Mouse (Mus musculus) heart, embryonic 14.5 days (tissue): ENCODE measurements at regions not wholly inside any gene's neighbourhood (a gene's known extent, or its start where the extent isn't known, plus 50 kb on each side); places are given as distances from the start of the nearest gene placed in this dataset.
A peak's percentile ranks its signal among the peaks of the same experiment; 100 is the strongest.

Experiments used
- ATAC-seq: fragments of 200-750 bp; cut with Nextera tagmentation; 2 replicates; pipeline ENCODE4 v1.8.0; 2017; ENCODE audit warnings: low read depth, moderate TSS enrichment; ENCODE audit not compliant: insufficient number of reproducible peaks, insufficient read depth, low FRiP score
- H3K27ac ChIP-seq, 2 experiments: fragments of 200-500 bp in 1 of 2; fragments of 300-500 bp in 1 of 2; sonication (generic) in 1 of 2; replicated peaks in 1 of 2; 2 replicates each; pipeline ENCODE4 v1.5.1; 2012 to 2014; ENCODE audit warnings: low read depth in 2 of 2, low read length in 2 of 2, control low read depth in 1 of 2, mild to moderate bottlenecking in 1 of 2, mixed read lengths in 1 of 2; ENCODE audit not compliant: control insufficient read depth in 1 of 2, insufficient read depth in 1 of 2
- H3K27me3 ChIP-seq: fragments of 300-500 bp; sonication (generic); 2 replicates; pipeline ENCODE4 v1.6.1; 2014; ENCODE audit warnings: mild to moderate bottlenecking, low read length, control low read depth; ENCODE audit not compliant: control insufficient read depth, insufficient read depth
- H3K36me3 ChIP-seq: fragments of 300-500 bp; sonication (generic); 2 replicates; pipeline ENCODE4 v1.6.1; 2014; ENCODE audit warnings: mild to moderate bottlenecking, control low read depth, low read length, mixed read lengths; ENCODE audit not compliant: control insufficient read depth, insufficient read depth
- H3K4me1 ChIP-seq, 2 experiments: fragments of 200-500 bp in 1 of 2; fragments of 300-500 bp in 1 of 2; sonication (generic) in 1 of 2; 2 replicates each; pipeline ENCODE4 v1.6.1; 2012 to 2014; ENCODE audit warnings: low read length in 2 of 2, control low read depth in 1 of 2, mixed read lengths in 1 of 2; ENCODE audit not compliant: control insufficient read depth in 2 of 2, insufficient read depth in 2 of 2
- H3K4me2 ChIP-seq: fragments of 300-500 bp; sonication (generic); 2 replicates; pipeline ENCODE4 v1.6.1; 2014; ENCODE audit warnings: mild to moderate bottlenecking, low read length
- H3K4me3 ChIP-seq, 2 experiments: fragments of 200-500 bp in 1 of 2; fragments of 300-500 bp in 1 of 2; sonication (generic) in 1 of 2; 2 replicates each; pipeline ENCODE4 v1.5.1; 2012 to 2014; ENCODE audit warnings: low read length in 2 of 2, mild to moderate bottlenecking in 2 of 2, control low read depth in 1 of 2, low read depth in 1 of 2, moderate library complexity in 1 of 2; ENCODE audit not compliant: control insufficient read depth in 1 of 2, insufficient read depth in 1 of 2
- H3K9ac ChIP-seq: fragments of 300-500 bp; sonication (generic); 2 replicates; pipeline ENCODE4 v1.6.1; 2014; ENCODE audit warnings: mild to moderate bottlenecking, low read length
- H3K9me3 ChIP-seq: fragments of 300-500 bp; sonication (generic); 2 replicates; pipeline ENCODE4 v1.6.1; 2016; ENCODE audit warnings: low read length, control low read depth; ENCODE audit not compliant: control insufficient read depth
- WGBS: fragments of 180-500 bp; shearing (Covaris S2); extraction: QIAGEN DNeasy Blood & Tissue Kit; methylation state at CpG from one replicate; pipeline ENCODE4 v1.1.7; 2014; 5-methylcytosine and 5-hydroxymethylcytosine counted together

GRCm38 (mm10) chr9:88270836-88271235 lies 56.2 kb upstream of the Nt5e start:
- 65% methylated on average over 1 of the region's 1 CpGs for WGBS

GRCm38 (mm10) chr9:88273304-88273703 lies 53.7 kb upstream of the Nt5e start:
- 0 out of 2 replicates have a peak, but pooled peaks cover 3% of the 10 kb centered on the region for H3K9me3 ChIP-seq
- no peak overlapping the region for H3K4me3 ChIP-seq
- WGBS = 72% methylated on average over 4 of the region's 4 CpGs
- peaks cover 16 to 33% of the 10 kb centered on the region in 2 experiments for H3K4me1 ChIP-seq
- peak overlapping the region in 1 of 2 experiments; percentile 54; a peak in 3 of 4 replicates for H3K27ac ChIP-seq
- H3K27me3 ChIP-seq = no peaks in the 10 kb centered on the region
- ATAC-seq = no peak
- H3K4me2 ChIP-seq = no peak overlapping the region
- no peak overlapping the region for H3K9ac ChIP-seq
- H3K36me3 ChIP-seq = no peaks in the 10 kb centered on the region

More at GRCm38 (mm10) chr9:88270836-88271235, 56.2 kb upstream of the Nt5e start:
- no peak for ATAC-seq
- Histone ChIP-seq H3K4me3 (no peak overlapping the region), H3K4me2 (no peak overlapping the region), H3K4me1 (peaks cover 10 to 19% of the 10 kb centered on the region in 2 experiments), H3K36me3 (no peaks in the 10 kb centered on the region), H3K9me3 (0 out of 2 replicates have a peak, but pooled peaks cover 3% of the 10 kb centered on the region), H3K27ac (no peak overlapping the region), H3K27me3 (no peaks in the 10 kb centered on the region), H3K9ac (no peak overlapping the region)

DNA sequence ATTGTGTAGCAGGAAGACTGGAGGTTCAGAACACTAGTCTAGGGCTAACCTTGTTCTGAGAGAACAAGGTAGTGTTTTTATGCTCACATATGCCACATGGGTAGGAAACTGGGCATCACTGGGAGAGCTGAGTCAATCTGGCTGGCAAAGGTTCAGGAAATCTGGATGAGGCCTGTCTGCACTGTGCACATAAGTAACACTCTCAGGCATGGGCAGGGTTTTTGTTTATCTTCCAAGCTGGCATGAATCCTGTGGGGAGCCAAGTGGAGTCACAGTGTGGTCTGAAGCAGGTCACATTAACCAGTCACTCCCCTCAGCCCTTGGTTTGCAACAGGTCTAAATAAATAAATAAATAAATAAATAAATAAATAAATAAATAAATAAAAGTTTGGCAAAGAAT lies 53.0 kb upstream of the Nt5e start:
- no peaks in the 10 kb centered on the region for H3K36me3 ChIP-seq
- 0 out of 2 replicates have a peak, but pooled peaks cover 3% of the 10 kb centered on the region for H3K9me3 ChIP-seq
- no peak overlapping the region for H3K4me2 ChIP-seq
- H3K4me3 ChIP-seq = no peak overlapping the region
- H3K27me3 ChIP-seq = no peaks in the 10 kb centered on the region
- H3K27ac ChIP-seq = peak overlapping the region; percentile 54 to 59; a peak in 3 of 4 replicates
- H3K9ac ChIP-seq = no peak overlapping the region
- peaks cover 16 to 33% of the 10 kb centered on the region in 2 experiments for H3K4me1 ChIP-seq
- ATAC-seq = peak; percentile 82

DNA sequence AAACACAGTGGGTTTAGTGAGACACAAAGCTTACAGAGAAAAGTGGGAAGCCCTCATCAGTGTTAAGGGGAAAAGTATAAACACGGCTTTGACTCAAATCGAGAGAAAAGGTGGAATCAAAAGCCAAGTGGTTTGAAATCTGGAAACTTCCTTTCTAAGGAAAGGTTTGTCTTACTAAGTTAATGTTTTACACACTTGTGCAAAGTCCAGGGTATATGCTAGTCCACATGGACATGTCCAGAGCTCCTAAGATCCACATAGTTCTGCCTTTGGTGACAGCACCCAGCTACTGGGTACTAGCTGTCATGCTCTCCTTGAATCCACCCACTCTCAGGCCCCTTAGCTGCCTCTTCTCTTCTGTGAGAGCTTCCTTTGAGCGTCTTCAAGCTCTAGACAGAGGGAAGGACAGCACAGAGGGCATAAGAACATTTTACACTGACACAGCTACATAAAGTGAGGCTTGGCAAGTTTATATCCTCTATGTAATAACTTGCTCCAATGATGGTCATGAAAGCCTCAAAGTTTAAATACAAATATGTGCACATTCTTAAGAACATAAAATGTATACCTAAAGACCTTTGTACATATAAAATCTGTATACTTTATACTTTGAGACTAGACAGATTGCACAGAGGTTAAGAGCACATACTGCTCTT lies 52.2 kb upstream of the Nt5e start:
- ATAC-seq = no peak
- Histone ChIP-seq H3K9me3 (0 out of 2 replicates have a peak, but pooled peaks cover 3% of the 10 kb centered on the region), H3K27ac (peak overlapping the region in 1 of 2 experiments; percentile 82; a peak in 1 of 4 replicates), H3K4me1 (peaks cover 16 to 33% of the 10 kb centered on the region in 2 experiments), H3K9ac (no peak overlapping the region), H3K36me3 (no peaks in the 10 kb centered on the region), H3K27me3 (no peaks in the 10 kb centered on the region), H3K4me2 (no peak overlapping the region), H3K4me3 (no peak overlapping the region)
- 73% methylated on average over 3 of the region's 3 CpGs for WGBS

GRCm38 (mm10) chr9:88276023-88276568 lies 50.9 kb upstream of the Nt5e start:
- H3K4me3 ChIP-seq = no peak overlapping the region
- ATAC-seq = peak; percentile 22; the same call in 1 of the 2 replicates
- no peaks in the 10 kb centered on the region for H3K36me3 ChIP-seq
- H3K9ac ChIP-seq = no peak overlapping the region
- peaks cover 16 to 33% of the 10 kb centered on the region in 2 experiments for H3K4me1 ChIP-seq
- WGBS = 24% methylated on average over 3 of the region's 3 CpGs
- H3K27me3 ChIP-seq = no peaks in the 10 kb centered on the region
- peak overlapping the region; percentile 82 to 90 for H3K27ac ChIP-seq
- H3K9me3 ChIP-seq = 0 out of 2 replicates have a peak, but pooled peaks cover 3% of the 10 kb centered on the region
- no peak overlapping the region for H3K4me2 ChIP-seq

DNA sequence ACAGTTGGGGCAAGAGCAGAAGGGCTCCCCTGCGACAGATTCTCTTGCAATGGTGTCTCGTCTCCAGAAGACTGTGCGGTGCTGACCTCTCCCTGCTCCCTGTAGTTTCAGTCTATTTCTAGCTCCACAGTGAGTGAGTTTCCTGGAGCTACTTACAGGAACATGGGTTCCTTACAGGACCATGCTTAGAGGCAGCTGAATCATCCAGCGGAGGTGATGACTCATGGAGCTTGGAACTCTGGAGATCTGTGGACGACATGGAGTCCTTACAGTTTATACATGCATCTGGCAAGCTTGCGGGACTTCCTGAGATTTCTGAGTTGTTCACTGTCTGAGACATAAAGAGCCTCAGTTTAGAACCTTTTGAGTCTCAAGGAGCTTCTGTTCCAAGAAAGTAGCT lies 50.0 kb upstream of the Nt5e start:
- Histone ChIP-seq H3K4me3 (no peak overlapping the region), H3K9me3 (0 out of 2 replicates have a peak, but pooled peaks cover 3% of the 10 kb centered on the region), H3K27ac (peak overlapping the region; percentile 82 to 88), H3K36me3 (no peaks in the 10 kb centered on the region), H3K4me1 (peaks cover 16 to 33% of the 10 kb centered on the region in 2 experiments), H3K27me3 (no peaks in the 10 kb centered on the region), H3K4me2 (no peak overlapping the region), H3K9ac (no peak overlapping the region)
- ATAC-seq = peak; percentile 29; the same call in 1 of the 2 replicates
- 38% methylated on average over 6 of the region's 6 CpGs for WGBS
